Mouse (Mus musculus) kidney, adult 2 months (tissue): ENCODE results near the gene Aven.

Source experiments
- CTCF ChIP-seq: fragments of 200-500 bp; conservative IDR thresholded peaks from 2 replicates; pipeline ENCODE4 v1.5.1; 2011; ENCODE audit warnings: low read depth, mild to moderate bottlenecking, control low read depth, low read length, moderate library complexity, mixed read lengths; ENCODE audit not compliant: insufficient read depth, insufficient read length
- POLR2A ChIP-seq: fragments of 200-500 bp; IDR thresholded peaks from one replicate; pipeline ENCODE4 v1.6.1; 2011; ENCODE audit warnings: low read depth, low read length, control low read depth

DNA sequence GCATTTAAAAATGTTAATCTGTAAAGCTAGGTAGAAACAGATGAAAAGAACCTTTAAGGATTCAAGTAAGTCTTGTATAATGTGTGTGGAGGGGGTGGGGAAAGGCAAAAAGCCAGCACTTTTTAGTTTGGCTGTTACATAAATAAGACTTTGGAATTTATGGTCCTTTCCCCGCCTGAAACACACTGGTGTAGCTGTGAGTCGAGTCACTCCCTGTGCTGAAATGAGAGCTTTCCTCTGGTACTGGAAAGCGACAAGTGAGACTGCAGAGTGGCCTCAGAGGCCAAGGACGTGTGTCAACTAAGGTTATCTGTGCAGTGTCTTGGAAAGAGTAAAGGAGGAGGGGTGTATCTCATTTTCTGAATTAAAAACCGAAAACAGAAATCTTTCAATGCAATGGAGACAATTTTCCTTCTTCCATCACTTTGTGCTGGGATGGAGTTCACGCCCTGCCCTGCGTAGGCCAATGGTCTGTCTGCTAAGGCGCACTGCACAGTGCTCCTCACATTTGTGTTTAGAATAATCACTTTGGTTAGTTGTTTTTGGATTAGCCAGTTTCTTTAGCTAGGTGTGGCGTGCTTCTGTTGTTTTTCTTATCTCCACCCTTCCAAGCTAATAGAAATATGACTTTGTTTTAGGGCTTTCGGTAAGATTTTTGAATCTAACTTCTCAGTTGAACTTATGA lies 40.2 kb downstream of the Aven start:
- TF ChIP-seq POLR2A, result no peak
- no peak for TF ChIP-seq CTCF
